Mouse (Mus musculus): Measurements from ENCODE around the gene Ldlrad3.

Ldlrad3 gene

GRCm38 (mm10) chr2:102002974-102003775 is 183.0 kb downstream of the Ldlrad3 start:
- no peak for DNase-seq (ENCODE audit: low read depth, low spot score)

GRCm38 (mm10) chr2:102002408-102002973 is 183.7 kb downstream of the Ldlrad3 start:
- no peak for DNase-seq (ENCODE audit: low read depth, low spot score)

- no peak for DNase-seq (ENCODE audit: low read depth, low spot score)
These were observed 184.5 kb downstream of the Ldlrad3 start for GRCm38 (mm10) chr2:102001661-102002060.

- no peak for DNase-seq (ENCODE audit: low read depth, low spot score)
These were observed 187.1 kb downstream of the Ldlrad3 start for GRCm38 (mm10) chr2:101998911-101999572.

GRCm38 (mm10) chr2:101997013-101997412 is 189.2 kb downstream of the Ldlrad3 start:
- no peak for DNase-seq (ENCODE audit: low read depth, low spot score)

- DNase-seq (ENCODE audit: low read depth, low spot score), result no peak
These were observed 193.4 kb downstream of the Ldlrad3 start for GRCm38 (mm10) chr2:101992574-101993310.

GRCm38 (mm10) chr2:101991726-101992125 is 194.5 kb downstream of the Ldlrad3 start:
- no peak for DNase-seq (ENCODE audit: low read depth, low spot score)

- DNase-seq (ENCODE audit: low read depth, low spot score), result no peak
These were observed 199.7 kb downstream of the Ldlrad3 start for GRCm38 (mm10) chr2:101986344-101987087.

GRCm38 (mm10) chr2:101983853-101984543 is 202.2 kb downstream of the Ldlrad3 start:
- no peak for DNase-seq (ENCODE audit: low read depth, low spot score)

GRCm38 (mm10) chr2:101983082-101983852 is 202.9 kb downstream of the Ldlrad3 start:
- DNase-seq (ENCODE audit: low read depth, low spot score), result peak; percentile 92

- no peak for DNase-seq (ENCODE audit: low read depth, low spot score)
These were observed 204.2 kb downstream of the Ldlrad3 start for GRCm38 (mm10) chr2:101981964-101982498.

GRCm38 (mm10) chr2:101981211-101981610 is 205.0 kb downstream of the Ldlrad3 start:
- no peak for DNase-seq (ENCODE audit: low read depth, low spot score)

- DNase-seq (ENCODE audit: low read depth, low spot score), result no peak
These were observed 205.7 kb downstream of the Ldlrad3 start for GRCm38 (mm10) chr2:101980456-101980947.

- DNase-seq (ENCODE audit: low read depth, low spot score), result no peak
These were observed 207.4 kb downstream of the Ldlrad3 start for GRCm38 (mm10) chr2:101978534-101979525.

GRCm38 (mm10) chr2:101976399-101977064 is 209.7 kb downstream of the Ldlrad3 start:
- DNase-seq (ENCODE audit: low read depth, low spot score), result no peak

- no peak for DNase-seq (ENCODE audit: low read depth, low spot score)
These were observed 212.4 kb downstream of the Ldlrad3 start for GRCm38 (mm10) chr2:101973810-101974209.

- no peak for DNase-seq (ENCODE audit: low read depth, low spot score)
These were observed 218.6 kb downstream of the Ldlrad3 start for GRCm38 (mm10) chr2:101967601-101968000.

- DNase-seq (ENCODE audit: low read depth, low spot score), result no peak
These were observed 219.0 kb downstream of the Ldlrad3 start for GRCm38 (mm10) chr2:101967152-101967551.

Measured in telencephalon, adult 2 months (tissue).